Mouse (Mus musculus) gastrocnemius, adult 8-10 months (tissue): ENCODE data around the gene Rin3. TPM values are rescaled to one million over a fixed set of nuclear protein-coding genes. Genes with fewer than 3 reads are reported as not detected.

Source experiments
- DNase-seq, 2 experiments: peaks; one replicate each; pipeline ENCODE4 v3.0.0; 2022; ENCODE audit warnings: low spot score in 2 of 2
- total RNA-seq, 4 experiments: library from RNA; stranded (reverse); gene quantifications; 2 replicates each; pipeline ENCODE4 v1.2.4; 2022

Rin3 gene
- total RNA-seq, 4 experiments from 2014 or later, result 2.2 to 5.6 (median 4.2) TPM

DNA sequence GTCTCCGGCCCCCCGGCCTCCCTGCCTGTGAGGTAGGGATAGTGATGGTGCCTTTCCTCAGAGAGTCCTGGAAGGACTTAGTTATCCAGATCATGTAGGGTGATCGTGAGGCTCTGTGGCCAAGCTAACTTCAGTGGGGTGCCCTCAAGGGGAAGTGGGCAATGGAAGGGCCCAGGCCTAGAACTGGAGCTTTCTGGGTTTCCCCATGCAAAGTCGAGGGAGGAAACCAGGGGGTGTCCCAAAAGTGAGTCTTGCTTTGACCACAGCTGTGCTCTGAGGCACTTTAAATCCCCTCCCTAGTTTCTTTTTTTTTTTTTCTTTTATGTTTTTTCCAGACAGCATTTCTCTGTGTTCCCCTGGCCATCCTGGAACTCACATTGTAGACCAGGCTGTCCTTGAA, 47.3 kb downstream of the Rin3 start:
- DNase-seq, result no peak

DNA sequence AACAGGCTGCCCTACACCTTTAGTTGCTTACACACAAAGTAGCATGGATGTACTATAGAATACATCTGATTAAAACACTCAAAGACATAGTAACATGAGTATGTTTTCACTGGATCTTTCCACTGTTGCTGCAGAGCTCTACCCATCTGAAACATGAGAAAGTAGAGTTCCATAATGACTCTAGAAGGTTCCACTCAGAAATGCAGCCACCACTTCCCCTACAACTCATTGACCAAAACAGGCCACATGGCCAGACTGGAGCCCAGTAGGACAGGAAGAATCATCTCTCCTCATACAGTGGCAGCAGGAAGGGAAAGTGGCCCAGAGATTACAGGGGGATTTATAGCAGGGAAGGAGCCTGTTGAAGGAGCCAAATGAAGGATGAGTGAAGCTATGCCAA, 47.9 kb downstream of the Rin3 start:
- DNase-seq, result no peak

DNA sequence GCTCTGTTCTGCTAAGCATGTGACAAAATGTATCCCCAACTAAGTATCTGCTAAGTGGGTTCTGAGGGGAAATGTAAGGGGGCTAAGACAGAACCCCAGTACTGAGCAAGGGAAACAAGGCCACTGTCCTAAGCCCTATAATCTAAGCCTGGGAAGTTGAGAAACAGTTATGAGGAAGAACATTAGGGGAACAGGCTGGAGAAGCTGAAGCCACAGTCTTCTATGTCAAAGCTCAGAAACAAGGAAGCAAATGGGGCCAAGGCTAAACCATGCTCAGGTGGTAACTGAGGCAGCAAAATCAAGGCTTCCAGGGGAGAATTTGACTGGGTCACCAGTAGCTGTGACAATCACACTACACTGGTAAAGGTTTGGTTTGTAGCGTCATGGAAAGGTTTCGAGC, 50.3 kb downstream of the Rin3 start:
- no peak for DNase-seq

DNA sequence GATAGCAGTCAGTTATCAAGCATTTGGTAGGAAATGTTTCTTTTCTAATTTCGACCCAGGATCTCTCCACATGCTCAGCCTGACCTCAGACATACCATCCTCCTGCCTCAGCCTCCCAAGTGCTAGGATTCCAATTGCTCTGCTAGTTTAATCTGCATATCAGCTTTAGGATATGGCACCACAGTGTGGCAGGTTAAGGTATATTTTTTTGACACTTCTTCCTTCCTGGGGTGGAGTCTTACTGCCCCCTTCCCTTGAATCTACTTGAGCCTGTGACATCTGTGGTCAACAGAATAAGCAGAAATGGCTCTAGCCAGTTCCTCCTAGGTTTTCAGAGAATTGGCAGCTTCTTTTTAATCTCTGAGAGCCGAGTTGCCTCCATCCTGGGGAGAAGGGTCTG, 56.2 kb downstream of the Rin3 start:
- no peak for DNase-seq

DNA sequence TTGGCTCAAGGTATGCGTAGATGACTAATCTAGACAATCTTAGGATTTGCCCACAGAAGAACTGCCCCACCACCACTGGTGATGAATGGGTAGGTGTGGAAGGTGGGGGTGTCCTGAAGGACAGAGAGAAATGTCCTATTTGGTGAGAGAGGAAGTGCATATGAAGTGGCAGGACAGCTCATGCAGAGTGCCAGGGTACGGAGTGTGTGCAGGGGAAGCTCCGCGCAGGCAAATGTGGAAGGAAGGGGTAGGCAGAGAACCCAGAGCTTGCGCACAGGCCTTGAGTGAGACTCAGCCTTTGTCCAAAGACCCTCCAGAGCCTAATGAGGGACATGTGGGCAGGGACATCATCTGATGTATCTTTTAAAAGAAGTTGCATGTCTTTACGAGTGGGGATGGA, 57.6 kb downstream of the Rin3 start:
- DNase-seq, result no peak

DNA sequence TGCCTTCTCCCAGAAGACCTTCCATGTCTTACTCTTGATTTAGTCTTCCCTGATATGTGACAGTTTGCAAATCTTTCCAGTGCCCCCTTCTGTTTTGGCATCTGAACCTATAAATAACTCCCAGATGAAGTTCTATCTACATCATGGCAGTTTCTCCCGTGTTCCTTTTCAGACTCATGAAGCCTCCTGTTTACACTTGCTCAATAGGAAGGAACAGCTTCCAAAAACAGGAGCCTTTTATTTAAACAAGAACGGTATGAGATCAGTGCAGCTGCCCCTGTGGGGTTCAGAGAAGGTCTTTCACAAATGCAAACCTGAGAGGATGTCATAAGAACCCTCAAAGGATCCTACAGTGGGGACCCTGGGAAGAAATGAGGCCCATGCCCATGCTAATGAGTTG, 59.3 kb downstream of the Rin3 start:
- DNase-seq, result no peak

DNA sequence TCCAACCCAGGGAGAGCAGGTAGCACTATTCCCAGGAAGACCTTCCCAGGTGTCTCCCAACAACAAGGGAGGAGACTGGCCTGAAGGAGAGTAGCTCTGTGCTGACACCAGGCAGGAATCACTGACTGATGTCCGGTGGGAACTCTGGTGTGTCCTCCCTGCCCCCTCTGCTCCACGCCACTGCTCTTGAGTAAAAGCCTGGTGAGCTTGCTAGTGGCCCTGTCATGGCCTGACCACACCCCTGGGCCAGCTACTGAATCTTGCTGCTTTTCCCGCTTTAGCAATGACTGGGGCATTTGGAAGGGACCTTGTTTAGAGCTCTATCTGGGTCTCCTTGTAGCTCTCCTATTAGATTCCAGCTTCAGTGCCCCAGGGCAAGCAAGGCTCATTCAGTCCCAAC, 59.8 kb downstream of the Rin3 start:
- DNase-seq, result no peak

DNA sequence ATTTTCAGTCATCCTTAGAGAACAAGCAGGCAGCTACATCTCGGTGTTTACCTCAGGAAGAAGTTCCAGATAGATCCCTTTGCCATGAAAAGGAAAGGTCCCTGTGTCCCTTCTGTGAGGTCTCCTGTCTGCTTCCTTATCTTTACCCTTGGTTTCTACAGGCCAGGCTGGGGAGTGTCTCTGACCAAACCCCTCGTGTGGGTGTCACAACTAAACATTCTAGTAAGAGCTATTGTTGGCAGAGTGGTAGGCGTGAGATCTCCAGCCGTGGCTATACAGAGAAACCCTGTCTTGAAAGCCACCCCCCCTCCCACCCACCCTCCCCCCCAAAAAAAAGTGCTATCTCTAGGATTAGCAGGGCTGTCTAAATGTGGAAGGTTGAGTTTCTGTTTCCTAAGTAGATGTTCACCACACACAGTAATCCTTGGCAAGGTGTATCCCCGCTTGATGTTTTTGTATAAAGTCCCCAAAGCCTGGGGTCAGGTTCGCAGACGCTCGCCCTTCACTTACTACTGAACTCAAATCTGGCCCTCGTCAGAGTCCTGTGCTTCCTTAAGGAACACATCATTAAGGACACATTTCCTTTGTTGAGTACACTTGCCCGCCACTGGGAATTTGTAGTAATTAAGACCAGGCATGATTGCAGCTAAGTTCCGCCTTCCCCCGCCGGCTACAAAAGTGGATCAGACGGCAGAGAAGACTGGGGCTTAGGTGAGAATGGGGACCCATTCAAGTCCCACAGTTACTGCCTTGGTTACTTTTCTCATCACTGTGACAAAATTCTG, 62.4 kb downstream of the Rin3 start:
- DNase-seq, result no peak

DNA sequence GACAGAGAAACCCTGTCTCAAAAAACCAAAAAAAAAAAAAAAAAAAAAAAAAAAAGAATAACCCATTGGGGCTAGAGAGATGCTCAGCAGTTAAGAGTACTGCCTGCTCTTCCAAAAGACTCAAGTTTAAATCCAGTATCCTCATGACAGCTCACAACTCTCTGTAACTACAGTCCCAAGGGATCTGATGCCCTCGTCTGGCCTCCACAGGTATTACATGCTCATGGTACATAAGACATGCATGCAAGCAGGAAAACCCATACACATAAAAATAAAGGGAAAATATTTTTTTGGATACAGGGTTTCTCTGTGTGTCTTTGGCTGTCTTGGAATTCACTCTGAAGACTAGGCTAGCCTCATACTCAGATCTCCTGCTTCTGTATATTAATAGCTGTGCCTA, 63.7 kb downstream of the Rin3 start:
- no peak for DNase-seq

DNA sequence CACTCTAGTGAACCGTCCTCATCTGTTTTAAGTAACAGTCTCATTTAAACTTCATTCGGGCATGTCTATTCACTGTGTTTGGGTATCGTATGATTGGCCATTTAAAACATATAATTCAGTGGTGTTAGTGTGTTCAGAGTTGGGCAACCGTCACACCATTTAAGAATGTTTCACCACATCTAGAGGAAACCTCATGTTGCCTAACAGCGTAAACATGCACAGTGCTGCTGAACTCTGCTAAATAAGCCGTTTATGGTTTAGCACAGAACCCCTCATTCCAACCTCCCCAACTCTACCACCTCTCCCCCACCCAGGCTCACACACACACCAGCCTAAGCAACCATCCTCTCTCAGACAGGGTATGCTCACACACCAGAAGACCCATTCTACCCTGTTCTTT, 65.6 kb downstream of the Rin3 start:
- no peak for DNase-seq

DNA sequence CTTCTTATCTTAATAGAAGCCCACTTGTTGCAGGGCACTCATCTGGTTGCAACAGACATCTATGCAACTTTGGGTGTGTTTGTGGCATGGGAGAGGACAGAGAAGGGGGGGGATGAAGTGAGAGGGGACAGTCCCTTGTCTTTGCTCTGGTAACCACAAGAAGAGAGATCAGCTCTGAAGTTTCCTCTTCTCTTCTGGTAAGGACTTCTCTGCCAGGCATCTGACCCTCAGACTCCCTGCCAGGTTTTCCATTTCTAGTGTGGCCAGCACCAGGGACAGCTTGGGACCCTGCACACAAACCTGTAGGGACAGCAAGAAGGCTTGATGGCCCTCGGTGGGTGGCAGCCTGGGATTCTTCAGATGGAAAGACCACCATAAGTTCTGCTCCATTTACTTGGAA, 68.1 kb downstream of the Rin3 start:
- DNase-seq, result no peak

DNA sequence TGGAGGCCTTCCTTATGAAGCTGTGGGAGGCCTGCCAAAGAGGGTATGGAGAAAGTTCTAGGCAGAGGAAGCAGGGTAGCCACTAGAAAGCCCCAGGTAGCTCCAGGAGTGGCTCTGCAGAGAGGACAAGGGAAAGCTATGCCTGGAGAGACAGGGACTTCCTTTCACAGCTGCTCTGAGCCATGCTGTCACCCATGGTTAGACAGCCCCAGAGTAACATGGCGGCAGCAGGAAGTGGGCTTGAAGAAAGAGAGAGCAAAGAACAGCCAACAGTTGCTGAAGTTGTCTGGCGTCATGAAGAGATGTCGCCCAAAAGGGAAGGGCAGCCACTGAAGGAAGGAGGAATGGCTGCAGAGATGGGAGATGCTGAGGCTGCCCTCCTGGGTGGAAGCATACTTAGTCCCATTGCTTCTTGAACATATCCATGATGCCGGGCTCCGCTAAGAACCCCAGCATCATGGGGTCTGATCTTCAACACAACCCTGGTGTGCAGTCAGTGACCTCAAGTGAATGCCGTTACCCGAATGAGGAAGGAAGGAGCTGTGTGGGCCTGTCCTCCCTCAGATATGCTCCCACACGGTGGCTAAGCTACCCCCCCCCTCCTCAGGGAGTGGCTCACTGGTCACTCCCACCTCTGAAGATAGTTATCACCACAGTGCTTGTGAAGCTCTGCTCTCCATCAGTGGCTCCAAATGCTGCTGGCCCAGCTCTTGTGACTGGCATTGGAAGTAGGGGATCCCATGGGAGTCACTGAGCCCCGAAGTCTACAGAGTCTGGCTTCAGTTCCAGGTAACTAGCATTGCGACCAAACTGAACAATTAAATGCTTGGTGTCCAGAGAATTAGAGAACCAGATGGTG, 71.5 kb downstream of the Rin3 start:
- DNase-seq, result no peak

DNA sequence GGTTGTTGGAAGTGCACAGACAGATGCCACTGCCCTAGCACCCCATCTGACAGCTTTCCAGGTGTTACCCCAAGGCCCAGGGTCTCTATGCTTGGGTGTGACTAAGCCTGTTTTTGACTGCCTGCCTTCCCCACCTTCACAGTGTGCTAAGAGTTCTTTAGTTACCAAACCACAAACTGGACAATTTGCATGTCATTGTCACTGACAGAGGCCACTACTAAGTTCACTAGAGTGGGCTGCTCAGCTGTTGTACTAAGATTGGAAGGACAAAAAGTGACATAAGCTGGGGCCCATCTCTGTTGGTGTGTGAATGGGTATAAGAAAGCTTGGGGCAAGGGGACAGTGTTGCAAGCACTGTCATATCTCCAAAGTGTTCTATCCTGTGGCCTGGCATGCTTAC, 72.9 kb downstream of the Rin3 start:
- no peak for DNase-seq

DNA sequence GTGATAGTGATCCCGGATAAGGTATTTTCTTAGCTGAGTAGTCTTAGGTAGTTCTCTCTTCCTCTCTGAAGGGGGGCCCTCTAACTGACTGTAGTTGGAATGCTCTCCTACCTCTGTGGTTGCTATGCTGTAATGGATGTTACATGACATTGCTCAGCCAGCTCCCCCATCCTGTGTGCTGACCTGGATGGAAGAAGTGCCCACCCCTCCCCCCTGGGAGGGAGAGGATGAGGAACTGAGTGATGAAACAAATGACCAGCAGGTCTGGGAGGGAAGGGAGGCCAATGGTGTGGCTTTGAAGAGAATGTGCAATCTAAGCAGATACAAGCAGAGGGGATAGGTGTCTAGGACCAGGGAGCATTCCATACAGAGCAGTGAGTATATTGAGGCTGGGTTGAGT, 73.9 kb downstream of the Rin3 start:
- no peak for DNase-seq

DNA sequence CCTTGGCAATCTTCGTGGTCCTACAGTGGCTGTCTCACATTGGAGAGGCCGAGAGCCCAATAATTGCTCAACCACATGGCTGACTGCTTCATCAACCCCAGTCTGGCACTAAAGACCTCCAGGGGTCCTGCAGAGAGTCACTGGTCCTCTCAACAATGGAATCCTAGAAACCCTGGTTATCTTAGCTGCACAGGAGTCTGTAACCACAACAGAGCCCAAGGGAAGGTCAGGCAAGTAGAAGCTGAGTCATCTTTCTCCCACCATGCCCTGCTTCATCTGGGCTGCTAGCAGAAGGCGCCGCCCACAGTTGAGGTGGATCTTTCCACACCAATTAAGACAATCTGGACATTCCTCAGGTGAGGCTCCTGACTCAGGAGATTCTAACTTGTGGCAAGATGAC, 76.5 kb downstream of the Rin3 start:
- no peak for DNase-seq

DNA sequence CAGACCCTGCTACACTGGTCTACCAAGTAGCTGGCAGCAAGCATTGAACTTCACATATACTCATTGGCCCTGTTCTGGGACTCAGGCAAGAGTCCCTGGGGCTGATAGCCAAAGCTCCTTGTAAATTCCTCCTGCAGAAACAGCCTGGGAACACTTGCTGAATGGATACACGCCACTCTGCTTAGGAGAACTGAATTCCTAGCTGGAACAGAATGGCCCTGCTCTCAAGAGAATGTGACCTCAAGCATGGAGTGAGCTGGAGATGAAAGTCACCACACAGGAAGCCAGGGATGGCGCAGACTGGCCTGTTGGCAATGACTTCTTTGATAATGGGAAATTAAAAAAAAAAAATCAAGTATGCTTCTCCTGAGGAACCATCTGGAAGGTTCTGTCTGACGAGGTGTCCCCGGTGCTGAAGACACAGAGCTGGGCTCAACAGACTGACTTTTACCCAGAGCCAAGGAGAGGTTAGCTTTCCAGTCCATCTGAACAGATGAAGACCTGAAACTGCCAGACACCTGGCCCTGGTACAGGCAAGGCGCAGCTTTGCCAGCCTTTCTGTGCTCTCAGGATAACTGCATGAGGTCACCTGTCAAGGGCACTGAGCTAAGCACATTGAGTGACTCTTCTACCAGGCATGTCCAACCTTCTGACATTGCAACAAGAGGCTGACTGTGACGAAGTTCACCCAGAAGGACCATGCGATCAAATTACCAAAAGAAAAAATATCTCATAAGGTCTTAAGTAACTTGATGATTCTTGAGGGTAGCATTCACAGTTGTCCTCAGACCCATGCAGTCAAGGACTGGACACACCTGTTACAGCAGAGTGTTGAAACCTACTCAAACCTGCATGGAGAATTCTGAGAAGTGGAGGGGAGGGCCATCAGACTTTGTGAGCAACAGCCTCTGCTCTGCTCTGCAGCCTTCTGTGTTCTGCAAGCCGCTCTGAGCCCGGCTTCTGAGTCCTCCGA, 78.6 kb downstream of the Rin3 start:
- no peak for DNase-seq

DNA sequence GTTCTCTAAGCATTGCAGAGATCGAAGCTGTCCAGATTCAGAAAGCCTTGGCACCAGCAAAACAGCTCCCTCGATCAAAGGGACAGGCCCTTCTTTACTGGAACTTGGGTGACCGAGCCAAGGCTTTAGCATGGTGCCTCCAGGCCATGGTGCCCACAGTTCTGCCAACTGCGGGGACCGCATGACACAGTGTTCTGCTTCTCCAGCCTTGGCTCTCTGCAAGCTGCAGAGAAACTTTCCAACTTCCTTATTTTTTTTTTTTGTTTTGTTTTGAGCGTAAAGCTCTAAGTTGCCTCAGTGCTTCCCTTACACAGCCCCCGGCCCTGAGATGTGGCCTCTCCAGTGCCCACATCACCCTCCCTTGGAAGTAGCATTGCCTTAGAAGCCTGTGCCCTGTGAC, 82.2 kb downstream of the Rin3 start:
- DNase-seq, result no peak

DNA sequence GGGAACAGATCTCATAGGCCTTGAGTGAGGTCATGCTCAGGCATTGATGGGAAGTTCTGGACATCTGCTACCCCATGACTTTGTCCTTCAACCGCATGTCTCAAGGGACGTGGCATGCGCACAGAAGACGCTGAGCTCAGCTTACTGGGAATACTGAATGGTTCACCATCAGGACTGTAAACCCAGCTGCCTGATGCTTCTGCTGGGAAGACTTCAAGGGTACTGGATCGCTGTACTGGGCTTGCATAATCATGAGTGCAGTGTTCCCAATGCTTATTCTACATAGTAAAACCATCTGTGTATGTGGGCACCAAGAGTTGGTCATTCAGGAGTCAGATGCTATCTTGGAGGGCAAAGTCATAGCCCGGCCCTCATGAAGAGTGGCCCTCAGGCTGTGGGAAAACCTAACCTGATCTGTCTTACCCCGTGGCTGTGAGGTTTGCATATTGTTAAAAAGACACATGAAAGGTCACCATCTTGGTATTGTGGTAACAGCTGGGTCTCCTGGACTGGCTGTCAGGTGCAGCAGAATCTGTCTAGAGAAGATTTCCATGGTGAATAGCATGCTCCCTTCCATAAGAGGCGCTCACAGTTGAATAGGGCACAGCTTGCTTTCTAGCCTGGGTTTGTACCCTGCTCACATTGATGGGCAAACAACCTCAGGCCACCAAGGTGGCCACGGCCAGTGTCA, 83.4 kb downstream of the Rin3 start:
- no peak for DNase-seq

DNA sequence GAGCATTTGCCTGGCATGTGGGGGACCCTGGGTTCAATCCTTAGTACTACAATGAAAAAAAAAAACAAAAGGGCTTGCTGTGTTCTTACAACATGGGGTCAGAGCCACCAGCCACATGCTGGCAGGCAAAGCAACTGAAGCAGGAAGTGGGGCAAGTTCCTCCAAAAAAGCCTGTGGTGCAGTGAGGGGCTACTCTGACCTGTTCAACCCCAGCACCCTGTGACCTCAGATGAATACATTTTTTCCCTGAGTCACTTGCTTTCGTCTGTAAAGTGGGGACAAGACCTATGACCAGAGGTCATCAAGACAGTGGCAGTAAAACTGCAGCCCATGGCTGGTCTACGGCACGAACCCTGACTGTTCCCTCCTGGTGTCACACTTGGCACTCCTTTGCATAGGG, 84.2 kb downstream of the Rin3 start:
- DNase-seq, result no peak

DNA sequence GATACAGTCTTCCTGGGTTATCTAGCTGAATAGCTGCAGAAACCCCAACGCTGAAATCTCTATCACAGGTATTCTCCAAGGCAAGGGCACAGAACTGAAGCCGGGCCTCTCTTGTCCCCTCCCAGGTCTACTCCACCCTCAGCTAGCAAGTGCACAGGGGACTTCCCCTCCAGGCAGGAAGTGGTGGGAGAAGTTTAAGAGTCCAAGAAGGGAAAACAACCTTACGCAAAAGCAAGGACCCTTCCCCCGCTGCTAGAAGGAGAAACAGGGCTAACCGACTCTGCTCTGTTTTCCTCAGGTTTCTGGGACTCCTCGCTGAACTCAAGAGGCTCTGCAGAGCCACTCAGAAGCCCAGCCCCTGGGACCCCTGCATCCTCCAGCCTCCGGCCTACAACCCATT, 85.2 kb downstream of the Rin3 start:
- DNase-seq, result no peak

DNA sequence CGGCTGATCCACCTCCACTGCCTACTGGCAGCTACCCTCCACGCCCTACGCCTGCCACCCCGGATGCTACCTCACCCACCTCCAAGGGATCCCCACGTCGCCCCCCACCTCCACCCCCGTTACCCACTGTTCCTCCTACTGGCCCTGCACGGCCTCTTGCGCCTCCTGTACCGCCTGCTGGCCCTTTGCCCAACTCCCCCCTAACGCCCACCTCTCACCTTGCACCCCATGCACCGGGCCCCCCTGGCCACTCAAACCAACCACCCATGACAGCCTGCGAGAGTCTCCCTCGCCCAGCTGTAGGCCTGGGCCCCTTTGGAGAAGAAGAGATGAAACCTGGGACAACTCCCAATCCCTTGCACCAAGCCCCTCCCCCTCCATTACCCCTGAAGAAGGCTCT, 85.7 kb downstream of the Rin3 start:
- DNase-seq, result no peak
